Mouse (Mus musculus) right cerebral cortex, postnatal 36 days (tissue): Measurements from ENCODE around the gene Ankrd27.

Source experiments
- DNase-seq, 2 experiments: peaks; one replicate each; pipeline ENCODE4 v3.0.0; 2022; ENCODE audit warnings: low spot score in 2 of 2, mixed read lengths in 1 of 2

Gene Ankrd27

GRCm38 (mm10) chr7:35640072-35640471 lies 54.0 kb downstream of the Ankrd27 start:
- no peak for DNase-seq

- DNase-seq = no peak
Measured at GRCm38 (mm10) chr7:35646317-35647081, 60.5 kb downstream of the Ankrd27 start.

GRCm38 (mm10) chr7:35647101-35647698 lies 61.2 kb downstream of the Ankrd27 start, which contains the start of gene Pdcd5:
Pdcd5 (minus strand) TSS chr7:35647521.
- peak; percentile 95 to 96 for DNase-seq

- DNase-seq = no peak
Measured at GRCm38 (mm10) chr7:35648239-35649069, 62.4 kb downstream of the Ankrd27 start.

- DNase-seq = no peak
Measured at GRCm38 (mm10) chr7:35649071-35649470, 63.0 kb downstream of the Ankrd27 start.

- DNase-seq = peak in 1 of 2 experiments; percentile 34
Measured at GRCm38 (mm10) chr7:35650716-35651410, 64.8 kb downstream of the Ankrd27 start.

- no peak for DNase-seq
Measured at GRCm38 (mm10) chr7:35651583-35652270, 65.7 kb downstream of the Ankrd27 start.

- no peak for DNase-seq
Measured at GRCm38 (mm10) chr7:35657829-35658228, 71.8 kb downstream of the Ankrd27 start.

GRCm38 (mm10) chr7:35659173-35659572 lies 73.1 kb downstream of the Ankrd27 start:
- no peak for DNase-seq

- DNase-seq = no peak
Measured at GRCm38 (mm10) chr7:35663790-35664376, 77.8 kb downstream of the Ankrd27 start.

- peak in 1 of 2 experiments; percentile 5 for DNase-seq
Measured at GRCm38 (mm10) chr7:35668066-35669041, 82.3 kb downstream of the Ankrd27 start.

- DNase-seq = no peak
Measured at GRCm38 (mm10) chr7:35678976-35679375, 92.9 kb downstream of the Ankrd27 start.

- no peak for DNase-seq
Measured at GRCm38 (mm10) chr7:35681559-35681958, 95.5 kb downstream of the Ankrd27 start.

- DNase-seq = no peak
Measured at GRCm38 (mm10) chr7:35683409-35684122, 97.5 kb downstream of the Ankrd27 start.

GRCm38 (mm10) chr7:35686216-35686615 lies 100.2 kb downstream of the Ankrd27 start:
- no peak for DNase-seq

GRCm38 (mm10) chr7:35686756-35687155 lies 100.7 kb downstream of the Ankrd27 start:
- DNase-seq = no peak

GRCm38 (mm10) chr7:35687229-35687628 lies 101.2 kb downstream of the Ankrd27 start:
- no peak for DNase-seq

- DNase-seq = no peak
Measured at GRCm38 (mm10) chr7:35688276-35688675, 102.2 kb downstream of the Ankrd27 start.
